Mouse (Mus musculus) skeletal muscle tissue, adult 2 months (tissue): Measurements from ENCODE around the gene Zic5.

Experiments used
- DNase-seq: peaks from one replicate; pipeline ENCODE4 v3.0.0-alpha.2; 2012; ENCODE audit warnings: low read depth, low spot score

Zic5 gene

GRCm38 (mm10) chr14:122464763-122465741, at the start of gene Zic5:
Zic5 (minus strand) TSS chr14:122465677.
- no peak for DNase-seq

- no peak for DNase-seq
These were observed 48.1 kb upstream of the Zic5 start for GRCm38 (mm10) chr14:122513511-122514036.

DNA sequence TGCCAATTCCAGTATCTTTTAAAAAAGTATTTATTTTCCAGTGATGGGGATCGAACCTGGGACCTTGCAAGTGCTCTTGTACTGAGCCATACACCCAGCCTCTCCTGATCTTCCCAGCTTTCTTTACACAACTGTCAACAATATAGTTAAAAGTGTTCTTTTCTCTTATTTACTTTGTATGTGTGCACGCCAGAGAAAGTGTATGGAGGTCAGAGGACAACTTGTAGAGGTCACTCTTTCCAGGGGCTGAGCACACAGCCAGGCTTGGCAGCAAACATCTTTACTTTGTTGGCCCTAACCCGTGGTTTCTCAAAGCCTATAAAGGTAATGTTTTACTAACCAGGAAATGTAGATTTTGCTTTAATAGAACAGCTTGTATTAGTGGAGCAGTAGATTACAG, 46.0 kb upstream of the Zic5 start:
- no peak for DNase-seq

DNA sequence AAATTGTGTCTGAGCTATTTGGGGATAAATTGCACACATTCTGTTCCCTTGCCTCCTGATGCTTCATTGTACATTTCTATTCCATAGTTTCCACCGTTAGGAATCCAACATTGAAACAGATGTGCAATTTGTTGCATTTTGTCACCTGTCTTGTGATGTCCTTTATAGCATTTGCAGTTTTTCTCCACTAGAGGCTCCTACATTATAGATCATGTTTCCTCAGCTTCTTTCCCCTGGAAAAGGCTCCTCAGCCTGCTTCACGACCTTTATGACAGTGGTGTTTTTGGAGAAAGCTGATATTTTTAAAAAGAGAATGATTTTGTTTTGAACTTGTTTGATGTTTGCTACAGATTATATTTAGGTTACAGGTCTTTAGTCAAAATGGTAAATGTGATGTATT, 43.6 kb upstream of the Zic5 start:
- DNase-seq: no peak

GRCm38 (mm10) chr14:122492015-122492414, 26.5 kb upstream of the Zic5 start:
- DNase-seq: no peak

GRCm38 (mm10) chr14:122491521-122491920, 26.0 kb upstream of the Zic5 start:
- DNase-seq: no peak

DNA sequence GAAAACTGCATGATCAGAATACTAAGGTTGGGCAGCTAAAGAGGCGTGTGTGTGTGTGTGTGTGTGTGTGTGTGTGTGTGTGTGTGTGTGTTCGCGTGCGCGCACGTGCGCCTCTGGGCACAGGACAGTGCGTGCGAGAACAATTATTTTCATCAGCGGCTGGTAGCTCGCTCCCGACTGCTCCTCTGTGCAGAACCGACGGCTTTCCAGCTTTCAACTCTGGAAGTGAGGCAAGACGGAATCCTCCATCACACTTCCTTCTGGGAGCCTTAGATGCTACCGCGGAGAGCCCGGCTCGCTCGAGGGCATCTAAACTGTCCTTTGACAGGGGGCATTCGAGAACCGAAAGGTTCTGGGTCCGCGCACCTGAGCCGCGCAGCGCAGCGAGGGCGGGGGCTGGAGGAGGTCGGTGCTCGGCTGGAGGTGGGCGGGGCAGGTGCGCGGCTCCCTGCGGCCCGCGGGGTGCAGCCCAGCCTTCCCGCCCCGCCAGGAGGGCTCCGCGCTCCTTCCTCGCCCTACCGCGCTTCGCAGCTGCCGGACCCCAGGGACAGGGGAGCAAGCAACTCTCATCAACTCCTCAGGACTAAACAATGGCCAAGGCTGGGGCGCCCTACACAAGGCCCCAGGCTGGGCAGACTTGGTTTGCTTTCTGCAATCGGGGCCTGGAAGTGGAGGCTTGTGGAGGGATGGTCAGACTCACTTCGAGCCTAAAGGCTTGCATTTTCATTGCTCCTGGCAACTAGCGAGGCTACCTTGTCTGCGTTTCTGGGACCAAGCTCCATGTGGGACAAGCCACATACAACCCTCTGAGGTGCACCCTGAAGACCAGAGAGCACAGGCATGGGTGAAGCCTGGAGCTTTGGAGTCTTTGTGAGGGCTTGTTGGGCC, 25.2 kb upstream of the Zic5 start, which contains the start of gene Gm10837:
Gm10837 (plus strand) TSS at position 146 of the 888 bp plus-strand sequence.
- DNase-seq: no peak

GRCm38 (mm10) chr14:122489686-122490414, 24.4 kb upstream of the Zic5 start:
- DNase-seq: no peak

- DNase-seq: no peak
These were observed 23.6 kb upstream of the Zic5 start for GRCm38 (mm10) chr14:122489041-122489440.

DNA sequence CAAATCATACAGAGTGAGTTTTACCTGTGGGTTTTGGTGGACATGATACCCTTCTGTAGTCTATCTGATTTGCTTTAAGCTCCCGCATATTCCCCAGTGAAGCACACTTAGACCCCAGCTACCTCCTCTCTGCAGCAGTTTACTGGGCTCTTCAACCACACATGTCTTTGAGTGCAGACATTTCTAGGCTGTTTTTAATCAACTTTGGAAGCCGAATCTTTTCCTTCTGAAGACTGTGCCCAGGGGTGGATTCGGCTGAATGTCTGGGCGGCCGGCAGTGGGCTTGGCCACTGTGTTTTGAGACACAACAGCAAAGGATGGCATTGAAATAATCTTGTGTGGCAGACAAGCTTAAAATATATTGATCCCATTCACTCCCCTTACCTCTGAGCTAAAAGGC, 21.9 kb upstream of the Zic5 start:
- no peak for DNase-seq

DNA sequence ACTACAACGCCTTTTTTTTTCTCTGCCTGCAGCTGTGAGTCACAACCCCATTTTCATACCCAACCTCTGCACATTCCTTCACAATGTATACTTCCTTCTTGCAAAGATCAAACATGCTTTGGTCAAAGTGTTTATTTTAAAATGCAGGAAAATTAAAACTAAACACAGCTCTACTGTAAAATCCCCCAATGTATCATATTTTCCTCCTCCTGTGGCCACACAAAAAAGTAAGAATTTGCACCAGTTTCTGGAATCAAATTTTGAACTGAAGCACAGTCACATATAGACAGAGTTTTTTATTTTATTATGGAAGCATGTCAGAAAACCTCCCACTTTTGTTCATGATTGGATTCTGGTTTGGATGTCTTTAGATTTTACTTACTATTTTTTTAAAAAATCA, 21.1 kb upstream of the Zic5 start:
- no peak for DNase-seq

DNA sequence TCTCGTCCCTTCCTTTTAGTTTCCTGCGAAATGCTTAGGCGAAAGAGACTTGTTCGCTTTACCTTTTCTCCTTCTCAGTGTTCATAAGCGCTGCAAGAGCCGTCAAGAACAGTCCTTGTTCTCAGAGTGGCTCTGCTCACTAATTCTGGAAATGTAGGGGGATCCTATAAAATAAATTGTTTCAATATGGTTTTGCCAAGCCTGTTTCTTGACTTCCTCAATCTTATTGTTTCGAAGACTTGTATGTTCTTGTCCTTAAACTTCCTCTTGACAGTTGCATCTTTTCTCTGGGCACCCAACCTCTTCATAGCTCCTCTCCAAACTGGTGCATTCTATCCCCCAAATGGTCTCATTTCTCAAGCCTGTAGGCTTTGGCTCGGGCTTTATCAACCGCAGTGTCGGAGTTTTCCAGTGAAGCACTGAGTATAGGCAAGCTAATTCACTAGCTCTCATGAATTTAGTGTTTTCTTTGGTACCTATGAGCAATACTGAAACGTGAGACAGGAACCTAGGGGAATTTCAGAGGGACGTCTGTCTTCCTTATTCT, 20.2 kb upstream of the Zic5 start:
- DNase-seq: no peak

- no peak for DNase-seq
These were observed 19.5 kb upstream of the Zic5 start for GRCm38 (mm10) chr14:122484844-122485551.

- DNase-seq: no peak
These were observed 19.0 kb upstream of the Zic5 start for GRCm38 (mm10) chr14:122484458-122484843.

- DNase-seq: no peak
These were observed 18.3 kb upstream of the Zic5 start for GRCm38 (mm10) chr14:122483556-122484421.

DNA sequence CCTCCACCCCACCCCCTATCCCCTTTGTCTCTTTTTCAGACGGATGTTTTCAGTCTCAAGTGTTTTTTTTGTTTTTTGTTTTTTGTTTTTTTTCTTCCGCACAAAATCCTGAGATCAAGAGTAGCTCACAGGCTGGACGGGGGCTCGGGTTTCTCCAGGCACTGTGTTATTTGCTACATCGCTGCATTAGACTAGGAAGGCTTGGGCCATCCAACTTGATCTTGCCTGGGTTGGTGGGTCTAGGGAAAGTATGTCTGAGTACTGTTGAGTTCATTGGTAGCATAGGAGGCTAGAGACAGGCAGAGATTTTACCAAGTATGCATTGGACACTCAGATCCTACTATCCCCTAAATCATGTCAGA, 17.5 kb upstream of the Zic5 start:
- no peak for DNase-seq

GRCm38 (mm10) chr14:122482081-122483023, 16.9 kb upstream of the Zic5 start:
- no peak for DNase-seq

DNA sequence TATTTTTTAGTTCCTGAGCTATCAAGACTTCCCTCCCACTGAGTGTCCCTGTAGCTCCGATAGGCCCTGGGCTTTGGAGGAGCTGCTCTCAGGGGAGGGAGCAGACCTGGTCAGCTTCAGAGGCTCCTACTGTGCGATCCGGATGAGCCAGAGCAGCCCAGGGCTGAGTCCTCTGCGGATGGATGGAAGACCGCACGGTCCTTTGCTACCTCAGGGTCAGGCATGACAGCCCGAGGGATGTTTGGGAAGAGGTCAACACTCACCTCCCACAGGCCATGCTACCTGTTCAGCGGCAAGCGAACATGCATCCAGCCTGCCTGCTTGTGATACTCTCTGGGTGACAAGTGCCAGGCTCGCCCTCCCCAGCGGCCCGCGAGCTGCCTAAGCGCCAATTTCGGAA, 15.7 kb upstream of the Zic5 start:
- no peak for DNase-seq
